Mouse (Mus musculus) megakaryocyte, adult 5-6 weeks (primary cell): ENCODE results near the gene Bik. TPM values are rescaled to one million over a fixed set of nuclear protein-coding genes. Genes with fewer than 3 reads are reported as not detected.

Experiments used
- ATAC-seq: 2 replicates; pipeline ENCODE4 v1.8.0; 2016; ENCODE audit warnings: mild to moderate bottlenecking, inconsistent platforms; ENCODE audit not compliant: poor library complexity, severe bottlenecking
- total RNA-seq, 2 experiments: library from RNA; stranded (forward) in 1 of 2; stranded (reverse) in 1 of 2; fragments of 153-499, 151-499 nt in 1 of 2; fragments of 221-1000, 200-1000 nt in 1 of 2; gene quantifications; 2 replicates each; pipeline versions ENCODE4 v1.2.3 to v1.2.4; 2015 to 2017

Bik gene
- total RNA-seq, 2 experiments from 2014 or later, result 0.40 TPM; not detected in 1

GRCm38 (mm10) chr15:83546029-83546428 is 19.4 kb downstream of the Bik start:
- no peak for ATAC-seq

- no peak for ATAC-seq
These were observed 20.5 kb downstream of the Bik start for GRCm38 (mm10) chr15:83547144-83547543.

- ATAC-seq, result no peak
These were observed 23.5 kb downstream of the Bik start for GRCm38 (mm10) chr15:83550137-83550536.

GRCm38 (mm10) chr15:83553831-83554230 is 27.2 kb downstream of the Bik start:
- ATAC-seq, result no peak

- peak; percentile 91 for ATAC-seq
These were observed 28.7 kb downstream of the Bik start for GRCm38 (mm10) chr15:83555161-83555974.

- peak; percentile 33 for ATAC-seq
These were observed 34.3 kb downstream of the Bik start for GRCm38 (mm10) chr15:83560941-83561477.

GRCm38 (mm10) chr15:83562626-83563270 is 36.1 kb downstream of the Bik start:
- ATAC-seq, result peak; percentile 64

GRCm38 (mm10) chr15:83563327-83563856 is 36.7 kb downstream of the Bik start, which contains the start of the genes Tspo and Mcat:
Gene Tspo, plus strand, starts transcription at chr15:83563592.
Gene Mcat, minus strand, starts transcription at chr15:83563787.
- ATAC-seq, result peak; percentile 68

- peak; percentile 46 for ATAC-seq
These were observed 37.4 kb downstream of the Bik start for GRCm38 (mm10) chr15:83563857-83564651.

GRCm38 (mm10) chr15:83565434-83565833 is 38.8 kb downstream of the Bik start:
- no peak for ATAC-seq

GRCm38 (mm10) chr15:83566006-83566405 is 39.3 kb downstream of the Bik start:
- no peak for ATAC-seq

GRCm38 (mm10) chr15:83567728-83568127 is 41.1 kb downstream of the Bik start:
- no peak for ATAC-seq

- ATAC-seq, result no peak
These were observed 41.9 kb downstream of the Bik start for GRCm38 (mm10) chr15:83568544-83568943.

- ATAC-seq, result no peak
These were observed 43.0 kb downstream of the Bik start for GRCm38 (mm10) chr15:83569682-83570081.

- ATAC-seq, result peak; percentile 59; the same call in 1 of the 2 replicates
These were observed 44.0 kb downstream of the Bik start for GRCm38 (mm10) chr15:83570641-83571040.

GRCm38 (mm10) chr15:83571636-83572035 is 45.0 kb downstream of the Bik start:
- ATAC-seq, result no peak

- ATAC-seq, result no peak
These were observed 45.5 kb downstream of the Bik start for GRCm38 (mm10) chr15:83572132-83572531.

GRCm38 (mm10) chr15:83573606-83574005 is 46.9 kb downstream of the Bik start:
- ATAC-seq, result no peak

- no peak for ATAC-seq
These were observed 48.2 kb downstream of the Bik start for GRCm38 (mm10) chr15:83574731-83575351.

- ATAC-seq, result no peak
These were observed 48.9 kb downstream of the Bik start for GRCm38 (mm10) chr15:83575543-83575942.
